Mouse (Mus musculus) heart, postnatal 0 days (tissue): ENCODE measurements around the gene Ppp1r37. TPM values are rescaled to one million over a fixed set of nuclear protein-coding genes. Genes with fewer than 3 reads are reported as not detected.

ENCODE experiments used
- ATAC-seq: fragments of 200-750 bp; cut with Nextera tagmentation; 2 replicates; pipeline ENCODE4 v1.8.0; 2017; ENCODE audit warnings: low read depth, moderate number of reproducible peaks, moderate library complexity; ENCODE audit not compliant: insufficient read depth
- DNase-seq: peaks from one replicate; pipeline ENCODE4 v3.0.0-alpha.2; 2016; ENCODE audit warnings: low spot score
- H3K27ac ChIP-seq: fragments of 300-500 bp; sonication (generic); 2 replicates; pipeline ENCODE4 v1.5.1; 2014; ENCODE audit warnings: low read depth, mild to moderate bottlenecking
- H3K27me3 ChIP-seq: fragments of 300-500 bp; sonication (generic); 2 replicates; pipeline ENCODE4 v1.6.1; 2014; ENCODE audit warnings: low read length, mixed read lengths; ENCODE audit not compliant: control insufficient read depth, insufficient read depth
- H3K36me3 ChIP-seq: fragments of 300-500 bp; sonication (generic); replicated peaks from 2 replicates; pipeline ENCODE4 v1.6.1; 2014; ENCODE audit warnings: low read length, mixed read lengths; ENCODE audit not compliant: control insufficient read depth, insufficient read depth
- H3K4me1 ChIP-seq: fragments of 300-500 bp; sonication (generic); 2 replicates; pipeline ENCODE4 v1.6.1; 2014; ENCODE audit warnings: antibody characterized with exemption; ENCODE audit not compliant: control insufficient read depth, insufficient read depth
- H3K4me2 ChIP-seq: fragments of 300-500 bp; sonication (generic); 2 replicates; pipeline ENCODE4 v1.6.1; 2014; ENCODE audit warnings: low read depth, mild to moderate bottlenecking, low read length, moderate library complexity
- H3K4me3 ChIP-seq: fragments of 300-500 bp; sonication (generic); 2 replicates; pipeline ENCODE4 v1.5.1; 2014; ENCODE audit warnings: low read depth, low read length
- H3K9ac ChIP-seq: fragments of 300-500 bp; sonication (generic); replicated peaks from 2 replicates; pipeline ENCODE4 v1.6.1; 2014; ENCODE audit warnings: low read depth, low read length, mixed read lengths
- H3K9me3 ChIP-seq: fragments of 300-500 bp; sonication (generic); replicated peaks from 2 replicates; pipeline ENCODE4 v1.6.1; 2016; ENCODE audit warnings: low read length; ENCODE audit not compliant: control insufficient read depth
- CTCF ChIP-seq: IDR thresholded peaks from 2 replicates; pipeline ENCODE4 v1.5.1; 2016; ENCODE audit warnings: antibody characterized with exemption, control low read depth, low read depth
- EP300 ChIP-seq: IDR thresholded peaks from 2 replicates; pipeline ENCODE4 v1.6.1; 2016; ENCODE audit warnings: antibody characterized with exemption, low read depth
- WGBS: fragments of 180-500 bp; shearing (Covaris S2); extraction: QIAGEN DNeasy Blood & Tissue Kit; methylation state at CpG from one replicate; pipeline ENCODE4 v1.1.7; 2014; 5-methylcytosine and 5-hydroxymethylcytosine counted together
- polyA plus RNA-seq: library from polyadenylated mRNA; unstranded; fragments of >200 nt; fragmentation: Nextera tagmentation; extraction: Ambion mirVana; gene quantifications from 2 replicates; pipeline ENCODE4 v1.2.1, GENCODE M21; 2015
- total RNA-seq: library from RNA; depleted of rRNA; stranded (reverse); fragments of >200 nt; gene quantifications from 2 replicates; pipeline ENCODE4 v1.2.3, GENCODE M21; 2014; ENCODE audit warnings: low replicate concordance

Ppp1r37 gene
- total and polyA plus RNA-seq, 2 experiments from 2014 or later = 12.6 to 40.6 TPM

- H3K4me3 ChIP-seq = peak within 1 kb of the TSS; percentile 43
- H3K9me3 ChIP-seq = no peaks in the 10 kb centered on the region
- H3K4me2 ChIP-seq = peak within 1 kb of the TSS; percentile 65
- no peak within 1 kb of the TSS for H3K27ac ChIP-seq
- H3K4me1 ChIP-seq = peaks cover 16% of the 10 kb centered on the region
- WGBS = under 1% methylated on average over 56 of the region's 56 CpGs
- ATAC-seq (no peak), DNase-seq (no peak)
- peaks cover 20% of the 10 kb centered on the region for H3K27me3 ChIP-seq
- peaks cover 23% of the 10 kb centered on the region; the same call in 1 of the 2 replicates for H3K36me3 ChIP-seq
- no peak within 1 kb of the TSS; the same call in 1 of the 2 replicates for H3K9ac ChIP-seq
- no peak for TF ChIP-seq EP300
- TF ChIP-seq CTCF = no peak
These were observed 14.4 kb upstream of the Ppp1r37 start, which contains the start of the genes Zfp296 and Gemin7 for GRCm38 (mm10) chr7:19577141-19577852. TSS of gene Zfp296 (plus strand) at chr7:19577287. TSS of gene Gemin7 (minus strand) at chr7:19577595.

- 52% methylated on average over 3 of the region's 3 CpGs for WGBS
- peaks cover 20% of the 10 kb centered on the region for H3K27me3 ChIP-seq
- no peak overlapping the region for H3K27ac ChIP-seq
These were observed 12.7 kb upstream of the Ppp1r37 start for GRCm38 (mm10) chr7:19575559-19575958.

GRCm38 (mm10) chr7:19573776-19574140 is 10.9 kb upstream of the Ppp1r37 start:
- 18% methylated on average over 16 of the region's 16 CpGs for WGBS
- ATAC-seq = no peak

More at GRCm38 (mm10) chr7:19575559-19575958, 12.7 kb upstream of the Ppp1r37 start:
- H3K4me2 ChIP-seq = no peak overlapping the region
- peaks cover 7% of the 10 kb centered on the region; the same call in 1 of the 2 replicates for H3K36me3 ChIP-seq
- no peak for ATAC-seq
- TF ChIP-seq CTCF (no peak), EP300 (no peak)
- no peaks in the 10 kb centered on the region for H3K9me3 ChIP-seq
- no peak overlapping the region for H3K9ac ChIP-seq
- no peak for DNase-seq
- H3K4me1 ChIP-seq = peaks cover 20% of the 10 kb centered on the region
- no peak overlapping the region for H3K4me3 ChIP-seq

GRCm38 (mm10) chr7:19572926-19573775 is 10.3 kb upstream of the Ppp1r37 start:
- H3K27me3 ChIP-seq = peaks cover 18% of the 10 kb centered on the region
- ATAC-seq (peak; percentile 86), DNase-seq (peak; percentile 79)
- peak overlapping the region; percentile 88 for H3K27ac ChIP-seq
- H3K4me2 ChIP-seq = peak overlapping the region; percentile 73
- H3K4me1 ChIP-seq = peaks cover 20% of the 10 kb centered on the region
- H3K4me3 ChIP-seq = peak overlapping the region; percentile 76
- H3K9me3 ChIP-seq = no peaks in the 10 kb centered on the region
- H3K36me3 ChIP-seq = peaks cover 11% of the 10 kb centered on the region
- WGBS = under 1% methylated on average over 53 of the region's 53 CpGs
- TF ChIP-seq CTCF (no peak), EP300 (no peak)
- peak overlapping the region; percentile 84 for H3K9ac ChIP-seq

More at GRCm38 (mm10) chr7:19573776-19574140, 10.9 kb upstream of the Ppp1r37 start:
- peak overlapping the region; percentile 73 for H3K4me2 ChIP-seq
- no peaks in the 10 kb centered on the region for H3K9me3 ChIP-seq
- peaks cover 20% of the 10 kb centered on the region for H3K27me3 ChIP-seq
- peak overlapping the region; percentile 88 for H3K27ac ChIP-seq
- TF ChIP-seq EP300 = no peak
- no peak for TF ChIP-seq CTCF
- H3K4me3 ChIP-seq = peak overlapping the region; percentile 76
- peak overlapping the region; percentile 84 for H3K9ac ChIP-seq
- peaks cover 20% of the 10 kb centered on the region for H3K4me1 ChIP-seq
- no peak for DNase-seq
- H3K36me3 ChIP-seq = peaks cover 6% of the 10 kb centered on the region

GRCm38 (mm10) chr7:19569647-19570046 is 6.8 kb upstream of the Ppp1r37 start:
- TF ChIP-seq EP300 = no peak
- no peak for TF ChIP-seq CTCF
- Histone ChIP-seq H3K9ac (no peak overlapping the region), H3K27me3 (no peaks in the 10 kb centered on the region), H3K4me3 (no peak overlapping the region), H3K36me3 (peaks cover 24% of the 10 kb centered on the region), H3K4me1 (peaks cover 7% of the 10 kb centered on the region; the same call in 1 of the 2 replicates), H3K9me3 (no peaks in the 10 kb centered on the region), H3K4me2 (no peak overlapping the region), H3K27ac (no peak overlapping the region)
- ATAC-seq (no peak), DNase-seq (no peak)
- 91% methylated on average over 3 of the region's 3 CpGs for WGBS
